Mouse (Mus musculus) G1E (cell line): ENCODE measurements around the gene Syn3. TPM values are rescaled to one million over a fixed set of nuclear protein-coding genes. Genes with fewer than 3 reads are reported as not detected.

ENCODE experiments used
- ATAC-seq: 2 replicates; pipeline ENCODE4 v1.8.0; 2016; ENCODE audit warnings: mild to moderate bottlenecking; ENCODE audit not compliant: insufficient number of reproducible peaks, poor library complexity, low FRiP score, severe bottlenecking; ENCODE audit errors: extremely low read depth
- DNase-seq: peaks from one replicate; pipeline ENCODE4 v3.0.0; 2012; ENCODE audit warnings: low spot score
- H3K27me3 ChIP-seq: 2 replicates; pipeline ENCODE4 v1.6.1; 2012; ENCODE audit warnings: mild to moderate bottlenecking, low read length, inconsistent platforms; ENCODE audit not compliant: insufficient read depth
- H3K36me3 ChIP-seq: replicated peaks from 2 replicates; pipeline ENCODE3; 2012; ENCODE audit warnings: mild to moderate bottlenecking, inconsistent platforms
- H3K4me1 ChIP-seq: 2 replicates; pipeline ENCODE4 v1.6.1; 2012; ENCODE audit warnings: low read depth, low read length, inconsistent platforms, mixed read lengths; ENCODE audit not compliant: insufficient read depth
- H3K4me3 ChIP-seq: 2 replicates; pipeline ENCODE4 v1.5.1; 2012; ENCODE audit warnings: low read depth, mild to moderate bottlenecking, inconsistent platforms, low read length, moderate library complexity, mixed read lengths
- H3K9me3 ChIP-seq: replicated peaks from 2 replicates; pipeline ENCODE4 v1.6.1; 2012; ENCODE audit warnings: inconsistent platforms
- CTCF ChIP-seq: IDR thresholded peaks from 2 replicates; pipeline ENCODE4 v1.5.1; 2012; ENCODE audit warnings: low read depth, low read length, inconsistent platforms, mixed read lengths
- GATA1 ChIP-seq: IDR thresholded peaks from 2 replicates; pipeline ENCODE4 v1.6.1; 2012; ENCODE audit warnings: borderline replicate concordance, low read length, inconsistent platforms, mixed read lengths
- GATA2 ChIP-seq: IDR thresholded peaks from 2 replicates; pipeline ENCODE4 v1.6.1; 2012; ENCODE audit warnings: low read depth, low read length, inconsistent platforms, borderline replicate concordance
- POLR2AphosphoS5 ChIP-seq: IDR thresholded peaks from 2 replicates; pipeline ENCODE4 v1.6.1; 2012; ENCODE audit warnings: low read depth, low read length, inconsistent platforms; ENCODE audit not compliant: insufficient replicate concordance
- TAL1 ChIP-seq: conservative IDR thresholded peaks from 2 replicates; pipeline ENCODE4 v1.6.1; 2012; ENCODE audit warnings: low read depth, low read length, inconsistent platforms, mixed read lengths
- polyA plus RNA-seq: library from polyadenylated mRNA; stranded (reverse); fragments of >175 nt; gene quantifications from 2 replicates; pipeline ENCODE4 v1.2.3, GENCODE M21; 2012
- total RNA-seq, 2 experiments: library from RNA; stranded (forward) in 1 of 2; stranded (reverse) in 1 of 2; fragments of 200-1000 nt in 1 of 2; fragments of >200 nt in 1 of 2; fragmentation: Nextera tagmentation in 1 of 2; gene quantifications; 2 replicates each; pipeline ENCODE4 v1.2.3; 2014 to 2017

The Syn3 gene
- total and polyA plus RNA-seq, 3 experiments = 0.44 TPM; not detected in 2

- no peaks in the 10 kb centered on the region for H3K36me3 ChIP-seq
- no peak overlapping the region for H3K4me3 ChIP-seq
- H3K27me3 ChIP-seq = no peaks in the 10 kb centered on the region
- no peaks in the 10 kb centered on the region for H3K9me3 ChIP-seq
- no peak for DNase-seq
- H3K4me1 ChIP-seq = no peaks in the 10 kb centered on the region
- no peak for ATAC-seq
- TF ChIP-seq GATA2 = no peak
- 0 out of 2 replicates have a peak, but pooled peaks have one; percentile 25 for TF ChIP-seq CTCF
Observed at GRCm38 (mm10) chr10:86483968-86484367, 14.7 kb downstream of the Syn3 start.

DNA sequence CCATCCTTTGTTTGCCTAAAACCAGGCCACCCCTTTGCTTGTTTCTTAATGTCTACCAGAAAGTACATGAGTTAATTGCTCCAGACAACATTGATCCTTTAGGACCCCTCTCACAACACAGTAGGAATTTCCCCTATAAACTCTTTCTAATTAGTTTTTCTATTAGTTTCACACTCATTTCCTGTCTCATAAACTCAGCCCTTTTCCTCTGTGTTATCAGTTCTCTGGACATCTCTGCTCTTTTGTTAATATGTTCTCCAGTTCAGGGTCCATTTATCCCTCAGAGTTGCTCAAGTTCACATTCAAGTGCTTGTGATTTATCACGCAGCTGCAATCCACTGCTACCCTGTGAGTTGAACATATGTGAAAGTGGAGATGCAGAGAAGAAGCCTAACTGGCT is 16.2 kb downstream of the Syn3 start:
- no peaks in the 10 kb centered on the region for H3K9me3 ChIP-seq

GRCm38 (mm10) chr10:86480711-86481110 is 18.0 kb downstream of the Syn3 start:
- no peaks in the 10 kb centered on the region for H3K27me3 ChIP-seq
- no peaks in the 10 kb centered on the region for H3K9me3 ChIP-seq
- no peak for DNase-seq
- ATAC-seq = no peak
- no peaks in the 10 kb centered on the region for H3K4me1 ChIP-seq
- H3K4me3 ChIP-seq = no peak overlapping the region
- TF ChIP-seq GATA2 (no peak), GATA1 (no peak)
- no peaks in the 10 kb centered on the region for H3K36me3 ChIP-seq

More for the DNA sequence above, 16.2 kb downstream of the Syn3 start:
- Histone ChIP-seq H3K4me3 (no peak overlapping the region), H3K36me3 (no peaks in the 10 kb centered on the region), H3K27me3 (no peaks in the 10 kb centered on the region), H3K4me1 (no peaks in the 10 kb centered on the region)
- no peak for DNase-seq
- ATAC-seq = no peak
- TF ChIP-seq TAL1 (no peak), GATA1 (no peak), CTCF (no peak), GATA2 (no peak), POLR2AphosphoS5 (no peak)

DNA sequence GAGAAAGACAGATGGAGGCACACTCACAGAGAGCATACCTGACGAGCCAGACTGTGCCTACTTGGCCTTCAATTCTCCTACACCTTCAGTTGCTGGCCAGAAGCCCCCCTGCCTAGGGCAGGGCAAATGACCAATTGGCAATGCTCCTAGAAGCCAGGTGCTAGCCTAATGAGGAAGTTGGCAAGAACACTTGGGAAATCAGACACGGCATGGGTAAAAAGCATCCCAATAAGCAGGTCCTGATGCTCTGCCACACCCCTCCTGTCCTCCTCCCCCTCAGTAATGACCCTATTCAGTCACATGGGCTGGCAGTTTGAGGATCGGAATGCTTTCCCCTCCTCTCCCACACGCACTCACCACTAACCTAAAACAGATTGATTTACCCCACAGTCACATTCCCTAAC is 19.0 kb downstream of the Syn3 start:
- ATAC-seq = no peak
- no peak for DNase-seq
- Histone ChIP-seq H3K4me1 (no peaks in the 10 kb centered on the region), H3K27me3 (no peaks in the 10 kb centered on the region), H3K36me3 (no peaks in the 10 kb centered on the region), H3K9me3 (no peaks in the 10 kb centered on the region), H3K4me3 (no peak overlapping the region)
- TF ChIP-seq GATA1 (no peak), GATA2 (no peak), POLR2AphosphoS5 (no peak), TAL1 (no peak), CTCF (no peak)

GRCm38 (mm10) chr10:86476720-86477119 is 22.0 kb downstream of the Syn3 start:
- no peak for ATAC-seq
- Histone ChIP-seq H3K9me3 (no peaks in the 10 kb centered on the region), H3K27me3 (no peaks in the 10 kb centered on the region), H3K4me1 (no peaks in the 10 kb centered on the region), H3K36me3 (no peaks in the 10 kb centered on the region), H3K4me3 (no peak overlapping the region)
- no peak for DNase-seq
- TF ChIP-seq POLR2AphosphoS5 = no peak
- no peak for TF ChIP-seq TAL1
- no peak for TF ChIP-seq GATA1
- no peak for TF ChIP-seq GATA2
- no peak for TF ChIP-seq CTCF

DNA sequence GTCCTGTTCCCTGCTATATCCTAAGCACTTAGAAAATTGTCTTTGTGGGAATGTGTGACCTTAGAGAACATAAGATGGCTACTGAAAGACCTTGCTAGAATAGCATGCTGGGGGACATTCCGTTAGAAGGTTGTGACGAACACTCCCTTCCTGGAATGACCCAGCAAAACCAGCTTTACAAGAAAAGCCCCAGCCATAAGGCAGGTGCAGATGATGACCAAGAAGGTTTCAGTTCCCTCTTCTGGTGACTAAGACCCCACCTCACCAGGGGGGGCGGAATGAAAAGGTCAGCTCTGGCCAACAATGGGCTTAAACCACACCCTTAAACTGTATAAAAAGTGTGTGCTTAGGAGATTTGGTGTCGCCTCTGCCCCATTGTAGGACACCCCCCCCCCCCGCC is 23.4 kb downstream of the Syn3 start:
- no peaks in the 10 kb centered on the region for H3K9me3 ChIP-seq
- no peaks in the 10 kb centered on the region for H3K36me3 ChIP-seq
- no peak for TF ChIP-seq POLR2AphosphoS5
- no peak for TF ChIP-seq TAL1
- no peak for TF ChIP-seq GATA1
- TF ChIP-seq GATA2 = no peak
- TF ChIP-seq CTCF = no peak
- ATAC-seq (no peak), DNase-seq (no peak)
- no peaks in the 10 kb centered on the region for H3K27me3 ChIP-seq
- H3K4me3 ChIP-seq = no peak overlapping the region
- no peaks in the 10 kb centered on the region for H3K4me1 ChIP-seq
